Mouse (Mus musculus): ENCODE measurements around the gene Wdtc1. TPM values are rescaled to one million over a fixed set of nuclear protein-coding genes. Genes with fewer than 3 reads are reported as not detected.

The Wdtc1 gene
- polyA plus RNA-seq, 1 experiment from 2014 or later: 33.8 TPM

DNA sequence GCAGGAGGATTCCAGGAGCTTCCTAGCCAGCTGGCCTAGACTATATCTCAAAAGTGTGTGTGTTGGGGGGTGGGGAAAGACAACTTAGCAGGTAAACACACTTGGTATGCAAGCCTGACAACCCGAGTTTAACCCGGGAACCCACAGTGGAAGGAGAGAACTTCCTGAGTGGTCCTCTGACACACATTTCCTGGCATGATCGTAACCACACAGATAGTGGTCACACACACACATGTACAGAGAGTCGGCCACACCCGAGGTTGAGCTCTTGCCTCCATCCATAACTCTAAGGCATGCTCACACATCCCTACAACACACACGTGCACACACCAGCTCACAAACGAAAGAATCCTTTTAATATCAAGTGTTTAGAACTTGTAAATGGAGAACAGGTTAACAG is 25.2 kb downstream of the Wdtc1 start:
- no peak for TF ChIP-seq CTCF (IDR thresholded peaks at IDR 0.05)
- CTCF ChIA-PET: interaction anchor here (1.0 to 1.3 kb wide), 2 partner anchors 15 to 26 kb away, joined by 3 to 4 read pairs; no protein-coding TSS in a partner anchor
- no peak for ATAC-seq
- in situ Hi-C loops (cut with MboI; ENCODE audit: low pct_unique_long_range_greater_than_20kb): no loop called here
- no peaks in the 10 kb centered on the region for H3K27me3 ChIP-seq
- POLR2A ChIA-PET: no interaction called here
- no peak for DNase-seq (ENCODE audit: low read depth, low spot score)

DNA sequence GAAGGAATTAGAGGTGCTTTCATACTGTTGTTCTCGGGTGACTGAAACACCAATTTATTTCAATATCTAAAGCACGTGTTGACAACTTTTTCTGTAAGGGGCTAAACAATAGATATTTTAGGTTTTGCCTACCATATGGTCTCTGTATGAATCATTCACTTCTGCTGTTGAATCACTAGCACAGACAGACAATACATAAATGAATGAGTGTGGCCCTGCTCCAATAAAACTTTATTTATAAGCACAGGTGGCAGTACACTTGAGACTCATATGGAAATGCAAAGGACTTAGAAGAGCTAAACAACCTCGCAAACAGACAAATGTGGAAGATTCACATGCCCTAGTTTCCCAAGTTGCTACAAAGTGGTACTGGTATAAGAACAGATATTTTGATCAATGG is 33.6 kb downstream of the Wdtc1 start:
- DNase-seq (ENCODE audit: low read depth, low spot score): no peak
- TF ChIP-seq CTCF (IDR thresholded peaks at IDR 0.05): no peak
- ChIA-PET POLR2A (no interaction called here), CTCF (interaction anchor here (1.0 kb wide), 1 partner anchor 10 kb away, joined by 3 read pairs; no protein-coding TSS in a partner anchor)
- no peaks in the 10 kb centered on the region for H3K27me3 ChIP-seq
- no peak for ATAC-seq
- in situ Hi-C loops (cut with MboI; ENCODE audit: low pct_unique_long_range_greater_than_20kb): no loop called here

DNA sequence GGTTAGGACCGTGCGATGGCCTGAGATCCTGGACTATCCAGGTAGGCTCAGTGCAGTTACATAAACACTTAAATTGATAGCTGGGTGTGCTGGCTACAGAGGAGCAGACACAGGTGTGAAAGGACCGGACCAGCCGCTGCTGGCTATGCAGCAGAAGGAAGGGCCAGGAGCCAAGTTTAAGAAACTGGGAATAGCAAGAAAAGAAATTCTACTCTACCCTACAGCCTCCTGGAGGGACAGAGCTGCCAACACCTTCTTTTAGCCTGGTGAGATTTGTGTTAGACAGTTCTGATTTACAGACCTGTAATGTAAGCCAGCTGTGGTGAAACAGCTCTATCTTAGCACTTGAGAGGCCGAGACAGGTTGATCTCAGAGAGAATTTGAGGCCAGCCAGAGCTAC is 37.3 kb downstream of the Wdtc1 start:
- ATAC-seq: no peak
- no peak for DNase-seq (ENCODE audit: low read depth, low spot score)
- ChIA-PET CTCF (interaction anchor here (1.4 to 1.9 kb wide), 3 partner anchors 14 to 307 kb away, joined by 3 to 6 read pairs (median 4); no protein-coding TSS in a partner anchor), POLR2A (no interaction called here)
- no peaks in the 10 kb centered on the region for H3K27me3 ChIP-seq
- in situ Hi-C loops (cut with MboI; ENCODE audit: low pct_unique_long_range_greater_than_20kb): no loop called here
- no peak for TF ChIP-seq CTCF (IDR thresholded peaks at IDR 0.05)

DNA sequence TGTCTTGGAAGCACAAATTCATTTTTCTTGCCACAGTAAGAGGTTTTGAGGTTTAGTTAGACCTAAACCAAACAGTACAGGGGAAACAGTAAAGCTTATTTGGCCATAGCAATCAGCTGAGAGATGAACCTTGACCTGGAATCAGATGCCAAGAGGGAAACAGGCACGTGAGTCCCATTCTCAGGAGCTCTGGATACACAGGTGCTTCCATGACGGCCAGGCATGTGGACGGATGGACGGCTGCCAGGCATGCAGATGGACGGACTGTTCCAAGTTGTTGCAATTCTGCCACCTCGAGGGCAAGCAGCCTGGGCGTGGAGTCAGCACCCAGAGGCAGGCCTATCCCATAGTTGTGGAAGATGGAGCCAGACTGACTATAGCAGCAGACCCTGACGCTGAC is 38.4 kb downstream of the Wdtc1 start:
- TF ChIP-seq CTCF (IDR thresholded peaks at IDR 0.05): no peak
- no peak for ATAC-seq
- no peak for DNase-seq (ENCODE audit: low read depth, low spot score)
- ChIA-PET POLR2A (no interaction called here), CTCF (interaction anchor here (1.9 kb wide), 1 partner anchor 306 kb away, joined by 4 read pairs; no protein-coding TSS in a partner anchor)
- H3K27me3 ChIP-seq: no peaks in the 10 kb centered on the region
- in situ Hi-C loops (cut with MboI; ENCODE audit: low pct_unique_long_range_greater_than_20kb): no loop called here

DNA sequence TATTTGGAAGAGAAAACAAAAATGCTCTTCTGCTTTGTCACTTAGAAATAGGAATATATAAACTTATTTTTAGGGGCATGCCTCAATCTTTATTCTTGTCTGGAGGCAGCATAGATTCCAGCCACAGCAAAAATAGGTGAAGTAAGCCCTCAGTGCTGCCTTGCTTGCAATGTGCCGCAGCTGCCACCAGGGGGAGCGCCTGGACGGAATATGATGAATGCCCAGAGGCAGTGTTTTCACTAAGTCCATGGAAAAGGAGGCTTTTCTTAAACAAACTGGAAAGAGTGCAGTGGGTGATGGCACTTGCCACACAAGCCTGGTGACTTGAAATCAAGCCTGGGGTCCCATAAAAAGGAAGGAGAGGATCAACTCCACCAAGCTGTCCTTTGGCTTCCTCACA is 43.3 kb downstream of the Wdtc1 start:
- H3K27me3 ChIP-seq: no peaks in the 10 kb centered on the region
- in situ Hi-C loops (cut with MboI; ENCODE audit: low pct_unique_long_range_greater_than_20kb): no loop called here
- CTCF ChIA-PET: interaction anchor here (1.1 kb wide), 1 partner anchor 8 kb away, joined by 3 read pairs; no protein-coding TSS in a partner anchor
- peak; percentile 26 for TF ChIP-seq CTCF (IDR thresholded peaks at IDR 0.05)
- DNase-seq (ENCODE audit: low read depth, low spot score) (no peak), ATAC-seq (no peak)
- POLR2A ChIA-PET: interaction anchor here (0.5 kb wide), 1 partner anchor 45 kb away, joined by 3 read pairs; no protein-coding TSS in a partner anchor

DNA sequence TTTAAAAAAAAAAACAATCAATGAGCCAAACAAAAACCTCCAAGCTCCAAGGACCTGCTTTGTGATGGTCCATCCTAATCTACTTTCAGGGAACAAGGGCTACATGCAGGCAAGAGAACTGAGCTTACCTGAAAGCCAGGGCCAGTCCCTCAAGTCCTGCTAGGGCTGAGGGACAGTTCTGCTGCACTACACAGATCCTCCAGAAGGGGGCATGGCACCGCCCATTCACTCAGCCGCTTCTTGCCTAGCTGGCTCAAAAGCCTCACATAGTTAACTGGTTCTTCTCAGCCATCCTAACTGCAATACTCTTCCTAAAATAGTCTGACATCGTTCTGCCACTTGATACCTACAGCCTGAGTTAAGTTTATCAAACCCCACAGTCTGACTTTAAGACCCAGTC is 46.0 kb downstream of the Wdtc1 start:
- ChIA-PET CTCF (no interaction called here), POLR2A (no interaction called here)
- TF ChIP-seq CTCF (IDR thresholded peaks at IDR 0.05): peak; percentile 20

DNA sequence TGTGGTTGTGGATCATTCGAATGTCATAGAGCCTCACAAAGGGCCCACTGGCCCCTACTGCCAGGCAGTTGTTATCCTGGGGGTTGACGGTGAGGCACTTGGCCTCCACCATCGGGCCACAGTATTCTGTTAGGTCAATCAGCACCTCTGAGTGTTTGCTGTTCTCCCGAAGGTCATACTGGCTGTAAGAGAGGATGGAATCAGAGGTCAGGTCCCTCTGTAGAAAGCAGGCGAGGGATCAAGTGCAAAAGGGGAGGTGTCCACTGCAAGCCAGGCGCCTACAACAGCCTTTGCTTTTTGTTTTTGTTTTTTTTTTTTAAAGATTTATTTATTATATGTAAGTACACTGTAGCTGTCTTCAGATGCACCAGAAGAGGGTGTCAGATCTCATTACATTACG is 47.5 kb downstream of the Wdtc1 start:
- TF ChIP-seq CTCF (IDR thresholded peaks at IDR 0.05): no peak
- ChIA-PET POLR2A (interaction anchor here (0.6 kb wide), 2 partner anchors 27 to 580 kb away, joined by 3 to 4 read pairs; no protein-coding TSS in a partner anchor), CTCF (no interaction called here)
- no peaks in the 10 kb centered on the region for H3K27me3 ChIP-seq
- DNase-seq (ENCODE audit: low read depth, low spot score) (no peak), ATAC-seq (no peak)
- in situ Hi-C loops (cut with MboI; ENCODE audit: low pct_unique_long_range_greater_than_20kb): no loop called here

More for the DNA sequence above, 46.0 kb downstream of the Wdtc1 start:
- DNase-seq (ENCODE audit: low read depth, low spot score) (no peak), ATAC-seq (no peak)
- in situ Hi-C loops (cut with MboI; ENCODE audit: low pct_unique_long_range_greater_than_20kb): no loop called here
- H3K27me3 ChIP-seq: no peaks in the 10 kb centered on the region

DNA sequence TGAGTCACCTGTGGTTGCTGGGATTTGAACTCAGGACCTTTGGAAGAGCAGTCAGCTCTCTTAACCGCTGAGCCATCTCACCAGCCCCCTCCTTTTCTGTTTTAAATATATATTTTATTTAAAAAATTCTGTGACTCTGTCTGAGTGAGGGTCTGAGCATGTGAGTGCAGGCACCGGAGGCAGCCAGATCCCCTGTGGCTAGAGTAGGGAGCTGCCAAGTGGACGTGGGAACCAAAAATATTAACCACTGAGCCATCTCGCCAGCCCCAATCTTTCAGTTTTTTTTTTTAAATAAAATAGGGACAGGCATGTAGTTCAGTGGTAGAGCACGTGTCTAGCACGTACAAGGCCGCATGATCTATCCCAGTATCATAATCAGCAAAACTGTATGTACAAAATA is 48.5 kb downstream of the Wdtc1 start:
- no peaks in the 10 kb centered on the region for H3K27me3 ChIP-seq
- TF ChIP-seq CTCF (IDR thresholded peaks at IDR 0.05): no peak
- CTCF ChIA-PET: no interaction called here
- DNase-seq (ENCODE audit: low read depth, low spot score) (no peak), ATAC-seq (no peak)
- POLR2A ChIA-PET: no interaction called here
- in situ Hi-C loops (cut with MboI; ENCODE audit: low pct_unique_long_range_greater_than_20kb): loop anchor here (5.0 kb wide), 2 partner anchors 72 to 297 kb away; no protein-coding TSS in a partner anchor

DNA sequence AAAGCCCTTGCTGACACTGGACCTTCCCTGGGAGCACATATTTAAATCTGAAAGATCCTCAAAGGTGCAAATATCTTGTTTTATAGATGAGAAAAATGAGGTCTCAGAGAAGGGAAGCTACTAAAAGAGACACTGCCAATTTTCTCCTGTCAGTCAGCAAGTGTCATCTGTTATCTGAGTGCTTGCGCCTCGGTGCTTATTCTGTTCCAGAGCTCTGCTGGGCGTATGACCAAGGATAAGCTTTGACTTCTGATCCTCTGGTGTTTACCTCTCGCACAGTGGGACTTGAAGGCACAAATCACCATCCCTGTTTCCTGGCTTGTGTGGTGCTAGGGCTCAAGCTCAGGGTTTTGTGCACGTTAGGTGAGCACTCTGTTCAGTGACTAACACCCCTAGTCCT is 50.6 kb downstream of the Wdtc1 start:
- in situ Hi-C loops (cut with MboI; ENCODE audit: low pct_unique_long_range_greater_than_20kb): loop anchor here (5.0 kb wide), 2 partner anchors 70 to 295 kb away; no protein-coding TSS in a partner anchor
- POLR2A ChIA-PET: no interaction called here

DNA sequence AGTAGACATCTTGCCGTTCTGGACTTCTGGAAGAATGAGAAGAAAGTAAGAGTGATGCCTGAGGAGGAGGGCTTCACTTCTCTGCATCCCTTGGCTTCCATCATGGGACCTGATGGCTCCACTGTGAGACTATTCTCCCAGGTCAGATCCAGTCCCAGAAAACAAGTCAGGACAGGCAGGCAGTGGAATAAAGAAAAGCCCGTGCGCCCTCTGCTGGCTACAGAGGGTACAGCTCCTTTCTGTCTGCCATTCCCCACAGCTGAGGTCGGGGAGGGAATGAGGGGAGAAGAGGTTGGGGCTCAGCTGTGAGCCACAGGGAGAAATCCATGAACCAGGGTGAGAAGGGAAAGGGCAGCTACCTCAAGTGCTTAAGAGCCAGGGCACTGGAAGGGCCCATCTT is 51.5 kb downstream of the Wdtc1 start:
- ATAC-seq (peak; percentile 62), DNase-seq (ENCODE audit: low read depth, low spot score) (no peak)
- CTCF ChIA-PET: interaction anchor here (0.9 to 2.4 kb wide), 7 partner anchors 9 to 101 kb away, joined by 3 to 8 read pairs (median 4); no protein-coding TSS in a partner anchor
- TF ChIP-seq CTCF (IDR thresholded peaks at IDR 0.05): no peak
- POLR2A ChIA-PET: no interaction called here
- no peaks in the 10 kb centered on the region for H3K27me3 ChIP-seq
- in situ Hi-C loops (cut with MboI; ENCODE audit: low pct_unique_long_range_greater_than_20kb): loop anchor here (5.0 kb wide), 2 partner anchors 70 to 295 kb away; no protein-coding TSS in a partner anchor

More for the DNA sequence above, 50.6 kb downstream of the Wdtc1 start:
- no peaks in the 10 kb centered on the region for H3K27me3 ChIP-seq
- no peak for ATAC-seq
- no peak for DNase-seq (ENCODE audit: low read depth, low spot score)
- CTCF ChIA-PET: interaction anchor here (0.9 to 2.4 kb wide), 3 partner anchors 11 to 25 kb away, joined by 4 to 8 read pairs (median 6); no protein-coding TSS in a partner anchor
- TF ChIP-seq CTCF (IDR thresholded peaks at IDR 0.05): no peak

DNA sequence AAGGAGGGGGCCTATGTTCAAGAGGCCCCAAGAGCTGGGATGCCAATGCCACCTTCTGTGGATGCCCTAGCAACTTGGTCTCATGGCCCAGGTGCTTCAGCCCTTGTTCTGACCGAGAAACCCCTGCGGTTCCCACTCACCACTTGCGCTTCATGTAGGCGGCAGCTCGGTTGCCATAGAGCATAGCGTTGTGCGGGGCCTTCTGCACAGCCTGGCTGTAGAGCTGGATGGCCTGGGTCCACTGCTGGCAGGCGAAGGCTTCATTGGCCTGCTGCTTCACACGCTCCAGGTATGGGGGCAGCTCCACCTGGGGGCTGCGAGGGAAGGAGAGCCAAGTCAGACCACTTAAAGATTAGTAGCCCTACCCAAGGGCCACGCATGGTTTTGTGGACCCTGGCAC is 52.9 kb downstream of the Wdtc1 start:
- ATAC-seq (no peak), DNase-seq (ENCODE audit: low read depth, low spot score) (no peak)
- in situ Hi-C loops (cut with MboI; ENCODE audit: low pct_unique_long_range_greater_than_20kb): loop anchor here (5.0 kb wide), 2 partner anchors 68 to 293 kb away; no protein-coding TSS in a partner anchor
- no peaks in the 10 kb centered on the region for H3K27me3 ChIP-seq
- CTCF ChIA-PET: interaction anchor here (1.4 to 1.9 kb wide), 2 partner anchors 11 to 92 kb away, joined by 3 to 5 read pairs; no protein-coding TSS in a partner anchor
- POLR2A ChIA-PET: no interaction called here
- no peak for TF ChIP-seq CTCF (IDR thresholded peaks at IDR 0.05)

Measured in Patski (cell line).